Comparison of ENCODE assay signal across 8 mouse cellular contexts in genomic region chr2:52930106-52930868, GRCm38 (mm10).
DNase-seq lines count a peak whose midpoint lies in the region; ATAC-seq and TF ChIP-seq lines count a peak whose summit lies in the region.

No protein-coding gene starts in this region.

- TF ChIP-seq POLR2A in kidney, adult 2 months (IDR thresholded peaks at IDR 0.05; ENCODE audit: low read depth, low read length): no peak

- ATAC-seq in megakaryocyte-erythroid progenitor cell, adult 5-6 weeks (replicated peaks; ENCODE audit: low FRiP score, low TSS enrichment, poor library complexity, severe bottlenecking): no peak

- peaks cover 20% of the 10 kb centered on the region for H3K4me1 ChIP-seq in kidney, adult 2 months (ENCODE audit: control insufficient read depth, insufficient read depth, low read length)

- no peak overlapping the region for H3K27ac ChIP-seq in kidney, adult 2 months (ENCODE audit: insufficient read depth, low read depth, low read length)

- H3K27me3 ChIP-seq in kidney, adult 2 months (replicated peaks; ENCODE audit: control insufficient read depth, insufficient read depth, low read length): no peaks in the 10 kb centered on the region

- H3K36me3 ChIP-seq in kidney, adult 2 months (ENCODE audit: control insufficient read depth, insufficient read depth, low read length): no peaks in the 10 kb centered on the region

- peak; percentile 57 for DNase-seq in layer of hippocampus, adult 11-12 months (ENCODE audit: low spot score)
- no peak for DNase-seq in layer of hippocampus, adult 9-10 months (ENCODE audit: low spot score)
- DNase-seq in adrenal gland, adult 2 months: peak; percentile 61
- peak; percentile 69 to 80 for DNase-seq in cerebellum, postnatal 25 days
- DNase-seq in kidney, adult 2 months: peak; percentile 68
- peak; percentile 48 for DNase-seq in lung, postnatal 25 days (ENCODE audit: low spot score)
- no peak for DNase-seq in B cell, adult 2 months

- H3K4me3 ChIP-seq in kidney, adult 2 months (ENCODE audit: insufficient read depth, low read depth, low read length): no peak overlapping the region

- WGBS in kidney, adult 2 months: 69% methylated on average over 5 of the region's 5 CpGs

- no peak for TF ChIP-seq CTCF in kidney, adult 2 months (conservative IDR thresholded peaks at IDR 0.05; ENCODE audit: insufficient read depth, insufficient read length, low read depth, low read length)

Comparison
In these comparisons a context has a peak if more than half of its experiments do, and no peak if none do; other contexts are left out.
1. DNase-seq: peak in layer of hippocampus, adult 11-12 months (single experiment), adrenal gland, adult 2 months (single experiment), cerebellum, postnatal 25 days (2 of 2), kidney, adult 2 months (single experiment) and lung, postnatal 25 days (single experiment); none in layer of hippocampus, adult 9-10 months (single experiment) and B cell, adult 2 months (0 of 2).